Mouse (Mus musculus): ENCODE results near the gene Zbtb20. TPM values are rescaled to one million over a fixed set of nuclear protein-coding genes. Genes with fewer than 3 reads are reported as not detected.

Zbtb20 gene
- polyA plus RNA-seq, 1 experiment, result 5.9 TPM

DNA sequence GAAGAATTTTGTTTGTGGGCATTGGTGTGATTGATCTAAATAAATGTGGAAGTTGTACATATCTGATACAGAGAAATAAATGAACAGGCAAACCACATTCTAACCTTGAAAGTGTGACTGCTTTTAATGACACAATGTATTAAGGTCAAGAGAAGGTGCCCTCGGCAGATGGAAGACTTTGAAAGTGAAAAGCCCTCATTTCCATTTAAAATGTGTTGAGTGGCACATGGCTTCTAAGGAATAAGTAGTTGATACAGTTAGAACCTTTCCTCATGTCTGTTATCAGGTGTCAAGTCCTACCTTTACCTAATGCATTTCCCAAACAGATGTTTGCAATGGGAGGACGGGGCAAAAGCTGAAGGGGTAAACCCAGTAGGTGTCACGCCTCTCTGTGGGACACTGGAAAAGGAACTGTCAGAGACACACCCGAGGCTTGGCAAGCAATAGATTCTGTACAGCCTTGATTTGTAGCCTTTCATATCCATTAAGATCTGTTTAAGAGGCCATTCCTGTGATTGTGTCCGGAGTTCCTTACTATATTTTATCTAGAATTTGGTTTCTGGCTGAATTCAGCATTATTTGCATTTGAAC, 510.0 kb downstream of the Zbtb20 start:
- Histone ChIP-seq H3K4me3 (ENCODE audit: control insufficient read depth, low read depth, low read length) (no peak overlapping the region), H3K36me3 (ENCODE audit: control insufficient read depth, insufficient read depth, low read length) (no peaks in the 10 kb centered on the region), H3K27ac (ENCODE audit: control insufficient read depth, insufficient read depth, low read depth, low read length) (no peak overlapping the region), H3K27me3 (ENCODE audit: control insufficient read depth, insufficient read depth, low read length) (no peaks in the 10 kb centered on the region), H3K4me1 (ENCODE audit: control insufficient read depth, insufficient read depth, low read length) (no peaks in the 10 kb centered on the region)
- TF ChIP-seq POLR2A (IDR thresholded peaks at IDR 0.05; ENCODE audit: control insufficient read depth, low read depth, low read length), result no peak
- no peak for TF ChIP-seq CTCF (IDR thresholded peaks at IDR 0.05; ENCODE audit: control insufficient read depth, insufficient read depth, insufficient replicate concordance, low read depth, low read length)

DNA sequence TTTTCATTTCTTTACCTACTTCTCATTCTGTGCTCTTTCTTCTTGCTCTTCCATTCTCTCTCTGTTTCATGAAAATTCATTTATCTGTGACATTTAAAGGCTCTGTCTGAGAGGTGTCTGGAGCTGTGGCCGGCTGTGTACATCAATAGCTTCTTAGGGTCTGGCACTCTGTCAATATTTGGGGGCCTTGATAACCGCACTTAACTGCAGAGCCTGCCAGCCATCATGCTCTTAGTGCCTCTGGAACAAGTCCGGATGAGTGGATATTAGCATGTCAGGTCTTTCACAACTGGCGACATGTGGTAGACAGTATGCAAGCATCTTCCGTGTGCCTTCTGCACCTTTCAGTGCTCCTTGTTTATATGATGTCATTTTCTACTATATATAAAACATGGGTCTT, 510.7 kb downstream of the Zbtb20 start:
- TF ChIP-seq POLR2A (IDR thresholded peaks at IDR 0.05; ENCODE audit: control insufficient read depth, low read depth, low read length) (no peak), CTCF (IDR thresholded peaks at IDR 0.05; ENCODE audit: control insufficient read depth, insufficient read depth, insufficient replicate concordance, low read depth, low read length) (no peak)
- Histone ChIP-seq H3K27ac (ENCODE audit: control insufficient read depth, insufficient read depth, low read depth, low read length) (no peak overlapping the region), H3K36me3 (ENCODE audit: control insufficient read depth, insufficient read depth, low read length) (no peaks in the 10 kb centered on the region), H3K4me3 (ENCODE audit: control insufficient read depth, low read depth, low read length) (no peak overlapping the region), H3K4me1 (ENCODE audit: control insufficient read depth, insufficient read depth, low read length) (no peaks in the 10 kb centered on the region), H3K27me3 (ENCODE audit: control insufficient read depth, insufficient read depth, low read length) (no peaks in the 10 kb centered on the region)

DNA sequence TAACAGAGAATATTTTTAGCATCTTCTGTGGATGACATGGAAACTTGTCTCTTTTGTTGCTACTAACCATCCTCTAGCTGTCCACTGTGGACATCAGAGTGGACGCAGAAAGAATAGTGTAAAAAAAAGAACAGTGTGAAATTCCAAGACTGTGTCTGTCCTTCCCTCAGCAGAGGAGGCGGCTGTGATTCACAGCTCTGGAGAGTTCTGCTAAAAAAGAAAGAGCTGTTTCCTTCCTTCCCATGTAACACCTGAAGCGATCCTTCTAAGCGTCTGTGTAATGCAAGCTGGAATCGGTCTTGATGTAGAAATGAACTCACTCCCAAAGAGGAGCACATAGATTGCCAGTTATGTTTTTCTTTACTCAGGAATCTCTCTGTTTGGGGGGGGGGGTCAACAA, 512.7 kb downstream of the Zbtb20 start:
- TF ChIP-seq POLR2A (IDR thresholded peaks at IDR 0.05; ENCODE audit: control insufficient read depth, low read depth, low read length) (no peak), CTCF (IDR thresholded peaks at IDR 0.05; ENCODE audit: control insufficient read depth, insufficient read depth, insufficient replicate concordance, low read depth, low read length) (no peak)
- Histone ChIP-seq H3K4me1 (ENCODE audit: control insufficient read depth, insufficient read depth, low read length) (no peaks in the 10 kb centered on the region), H3K27ac (ENCODE audit: control insufficient read depth, insufficient read depth, low read depth, low read length) (no peak overlapping the region), H3K27me3 (ENCODE audit: control insufficient read depth, insufficient read depth, low read length) (no peaks in the 10 kb centered on the region), H3K4me3 (ENCODE audit: control insufficient read depth, low read depth, low read length) (no peak overlapping the region), H3K36me3 (ENCODE audit: control insufficient read depth, insufficient read depth, low read length) (no peaks in the 10 kb centered on the region)

DNA sequence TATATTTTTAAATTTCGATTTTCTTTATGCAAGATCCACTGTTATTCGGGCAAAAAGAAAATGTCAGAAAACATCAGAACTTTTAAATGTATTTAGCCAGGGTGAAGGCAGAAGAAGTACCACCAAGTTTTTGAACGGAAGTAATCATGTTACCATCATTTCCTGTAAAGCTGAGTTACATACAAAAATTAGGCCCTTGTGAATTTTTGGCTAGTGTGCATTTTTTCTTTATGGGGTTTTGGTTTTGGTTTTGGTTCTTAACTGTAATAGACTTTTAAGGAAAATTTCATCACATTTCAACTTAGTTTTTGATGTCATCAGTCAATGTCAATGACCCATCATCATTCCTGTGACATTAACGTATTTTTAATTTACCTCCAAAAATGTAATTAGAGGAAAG, 514.7 kb downstream of the Zbtb20 start:
- Histone ChIP-seq H3K4me3 (ENCODE audit: control insufficient read depth, low read depth, low read length) (no peak overlapping the region), H3K27me3 (ENCODE audit: control insufficient read depth, insufficient read depth, low read length) (no peaks in the 10 kb centered on the region), H3K4me1 (ENCODE audit: control insufficient read depth, insufficient read depth, low read length) (no peaks in the 10 kb centered on the region), H3K27ac (ENCODE audit: control insufficient read depth, insufficient read depth, low read depth, low read length) (no peak overlapping the region), H3K36me3 (ENCODE audit: control insufficient read depth, insufficient read depth, low read length) (no peaks in the 10 kb centered on the region)
- no peak for TF ChIP-seq CTCF (IDR thresholded peaks at IDR 0.05; ENCODE audit: control insufficient read depth, insufficient read depth, insufficient replicate concordance, low read depth, low read length)
- TF ChIP-seq POLR2A (IDR thresholded peaks at IDR 0.05; ENCODE audit: control insufficient read depth, low read depth, low read length), result no peak

GRCm38 (mm10) chr16:43393382-43393781, 517.7 kb downstream of the Zbtb20 start:
- no peak for TF ChIP-seq POLR2A (IDR thresholded peaks at IDR 0.05; ENCODE audit: control insufficient read depth, low read depth, low read length)
- no peak for TF ChIP-seq CTCF (IDR thresholded peaks at IDR 0.05; ENCODE audit: control insufficient read depth, insufficient read depth, insufficient replicate concordance, low read depth, low read length)
- Histone ChIP-seq H3K27me3 (ENCODE audit: control insufficient read depth, insufficient read depth, low read length) (no peaks in the 10 kb centered on the region), H3K27ac (ENCODE audit: control insufficient read depth, insufficient read depth, low read depth, low read length) (no peak overlapping the region)

GRCm38 (mm10) chr16:43394013-43394568, 518.4 kb downstream of the Zbtb20 start:
- H3K27ac ChIP-seq (ENCODE audit: control insufficient read depth, insufficient read depth, low read depth, low read length), result no peak overlapping the region
- H3K4me3 ChIP-seq (ENCODE audit: control insufficient read depth, low read depth, low read length), result no peak overlapping the region
- no peaks in the 10 kb centered on the region for H3K36me3 ChIP-seq (ENCODE audit: control insufficient read depth, insufficient read depth, low read length)
- no peaks in the 10 kb centered on the region for H3K27me3 ChIP-seq (ENCODE audit: control insufficient read depth, insufficient read depth, low read length)
- TF ChIP-seq POLR2A (IDR thresholded peaks at IDR 0.05; ENCODE audit: control insufficient read depth, low read depth, low read length) (no peak), CTCF (IDR thresholded peaks at IDR 0.05; ENCODE audit: control insufficient read depth, insufficient read depth, insufficient replicate concordance, low read depth, low read length) (no peak)
- H3K4me1 ChIP-seq (ENCODE audit: control insufficient read depth, insufficient read depth, low read length), result no peaks in the 10 kb centered on the region

More at GRCm38 (mm10) chr16:43393382-43393781, 517.7 kb downstream of the Zbtb20 start:
- no peaks in the 10 kb centered on the region for H3K36me3 ChIP-seq (ENCODE audit: control insufficient read depth, insufficient read depth, low read length)
- H3K4me3 ChIP-seq (ENCODE audit: control insufficient read depth, low read depth, low read length), result no peak overlapping the region
- H3K4me1 ChIP-seq (ENCODE audit: control insufficient read depth, insufficient read depth, low read length), result no peaks in the 10 kb centered on the region

DNA sequence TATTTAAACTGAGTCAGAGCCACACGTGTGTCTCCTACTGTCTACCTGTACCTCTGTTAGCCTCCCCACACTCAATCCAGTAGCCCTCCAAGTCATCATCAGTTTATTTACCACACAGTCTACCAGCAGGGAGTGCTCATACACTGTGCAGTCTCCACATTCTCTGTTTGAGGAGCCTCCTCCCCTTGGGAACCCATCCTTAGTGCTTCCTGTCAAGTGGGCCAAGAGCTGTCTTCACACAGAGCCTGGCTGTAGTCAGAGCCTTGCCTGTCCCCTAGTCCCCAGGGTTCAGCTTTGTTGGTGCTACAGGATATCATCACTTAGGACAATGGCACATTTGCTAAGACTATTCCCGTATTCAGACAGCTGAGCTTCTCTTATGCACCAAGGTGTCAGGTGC, 519.1 kb downstream of the Zbtb20 start:
- H3K4me3 ChIP-seq (ENCODE audit: control insufficient read depth, low read depth, low read length), result no peak overlapping the region
- no peaks in the 10 kb centered on the region for H3K36me3 ChIP-seq (ENCODE audit: control insufficient read depth, insufficient read depth, low read length)
- no peaks in the 10 kb centered on the region for H3K27me3 ChIP-seq (ENCODE audit: control insufficient read depth, insufficient read depth, low read length)
- no peaks in the 10 kb centered on the region for H3K4me1 ChIP-seq (ENCODE audit: control insufficient read depth, insufficient read depth, low read length)
- no peak overlapping the region for H3K27ac ChIP-seq (ENCODE audit: control insufficient read depth, insufficient read depth, low read depth, low read length)
- TF ChIP-seq CTCF (IDR thresholded peaks at IDR 0.05; ENCODE audit: control insufficient read depth, insufficient read depth, insufficient replicate concordance, low read depth, low read length), result no peak
- no peak for TF ChIP-seq POLR2A (IDR thresholded peaks at IDR 0.05; ENCODE audit: control insufficient read depth, low read depth, low read length)
